In the genomic region with DNA sequence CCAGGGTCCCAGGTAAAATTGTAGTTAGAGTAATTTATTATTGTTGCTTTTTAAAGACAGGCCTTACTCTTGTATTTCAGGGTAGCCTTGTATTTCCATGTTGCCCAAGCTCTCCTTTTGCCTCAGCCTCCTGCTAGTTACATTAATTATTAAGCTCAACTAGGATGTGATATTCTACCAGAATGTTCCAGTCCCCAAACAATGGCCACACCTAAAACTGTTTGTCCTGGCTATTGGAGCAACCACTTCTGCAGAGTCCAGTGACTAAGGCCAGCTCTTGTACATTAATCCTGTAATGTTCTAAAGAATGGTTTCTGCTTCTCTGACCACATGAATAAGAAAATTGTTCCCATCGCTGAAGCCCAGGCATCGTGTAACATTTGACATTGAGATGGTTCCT, we compare ENCODE assay signal across 25 mouse cellular contexts. TPM values are rescaled to one million over a fixed set of nuclear protein-coding genes. Genes with fewer than 3 reads are reported as not detected.
DNase-seq lines count a peak whose midpoint lies in the region; ATAC-seq and TF ChIP-seq lines count a peak whose summit lies in the region.
"Had no signal": no experiment of that assay in that cellular context is flagged by ENCODE, and none has a peak within 500 bp of the region (broad histone marks: within the 10 kb centered on the region; RNA-seq: fewer than 3 reads in every experiment).

No protein-coding gene starts in this region.

- H3K9ac ChIP-seq in kidney, embryonic 15.5 days = no peak overlapping the region
- H3K9ac ChIP-seq in liver, adult 2 months (ENCODE audit: low read depth, low read length) = no peak overlapping the region
- H3K9ac ChIP-seq in stomach, postnatal 0 days (ENCODE audit: low read length) = no peak overlapping the region
- H3K9ac ChIP-seq: forebrain, embryonic 13.5 days; heart, embryonic 13.5 days; hindbrain, embryonic 14.5 days had no signal

- no peaks in the 10 kb centered on the region for H3K79me2 ChIP-seq in liver, adult 2 months (ENCODE audit: control insufficient read depth, insufficient read depth, low read length)

- TF ChIP-seq CTCF in liver, adult 2 months (IDR thresholded peaks at IDR 0.05; ENCODE audit: low read depth, low read length) = no peak
- no peak for TF ChIP-seq CTCF in cortical plate, adult 2 months (IDR thresholded peaks at IDR 0.05; ENCODE audit: extremely low read depth, insufficient read depth, low read length)
- no peak for TF ChIP-seq CTCF in stomach, postnatal 0 days (IDR thresholded peaks at IDR 0.05; ENCODE audit: low read depth)

- H3K36me3 ChIP-seq in kidney, embryonic 15.5 days = peaks cover 84% of the 10 kb centered on the region
- H3K36me3 ChIP-seq in liver, adult 2 months (ENCODE audit: control insufficient read depth, insufficient read depth, low read length) = peaks cover 34% of the 10 kb centered on the region
- H3K36me3 ChIP-seq in stomach, postnatal 0 days (ENCODE audit: control insufficient read depth, insufficient read depth, low read length) = peaks cover 5% of the 10 kb centered on the region

- no peaks in the 10 kb centered on the region for H3K9me3 ChIP-seq in kidney, embryonic 15.5 days (replicated peaks)
- no peaks in the 10 kb centered on the region for H3K9me3 ChIP-seq in stomach, postnatal 0 days (ENCODE audit: control insufficient read depth, low read length)
- H3K9me3 ChIP-seq: forebrain, embryonic 10.5 days; forebrain, embryonic 13.5 days; heart, embryonic 10.5 days; heart, embryonic 13.5 days had no signal

- no peaks in the 10 kb centered on the region for H3K4me1 ChIP-seq in kidney, embryonic 15.5 days
- H3K4me1 ChIP-seq in liver, adult 2 months (ENCODE audit: control insufficient read depth, insufficient read depth, low read length) = peaks cover 13% of the 10 kb centered on the region
- peaks cover 6% of the 10 kb centered on the region; the same call in 1 of the 2 replicates for H3K4me1 ChIP-seq in cortical plate, adult 2 months (ENCODE audit: control insufficient read depth, insufficient read depth, low read length)
- no peaks in the 10 kb centered on the region for H3K4me1 ChIP-seq in stomach, postnatal 0 days (replicated peaks; ENCODE audit: control insufficient read depth, insufficient read depth)
- H3K4me1 ChIP-seq: forebrain, embryonic 10.5 days; forebrain, embryonic 13.5 days; heart, embryonic 10.5 days; heart, embryonic 13.5 days had no signal

- DNase-seq in kidney, adult 8-10 months = no peak
- peak; percentile 82 for DNase-seq in liver, adult 2 months (ENCODE audit: extremely low read depth, low read depth, low spot score)
- no peak for DNase-seq in liver
- no peak for DNase-seq in stomach, postnatal 0 days (ENCODE audit: low spot score)
- DNase-seq: adrenal gland, adult 8-10 months; adrenal gland, postnatal 25 days; cerebellum, adult 11-12 months; cerebellum, adult 8-10 months; cerebellum, postnatal 10 days; cerebellum, postnatal 36 days; gastrocnemius, postnatal 10 days; gastrocnemius, postnatal 36 days; heart, adult 2 months; heart, postnatal 14 days; heart, postnatal 4 days had no signal

- TF ChIP-seq EP300 in stomach, postnatal 0 days (optimal IDR thresholded peaks at IDR 0.05) = no peak

- WGBS in kidney, embryonic 15.5 days = 86% methylated on average over 2 of the region's 2 CpGs
- 91% methylated on average over 2 of the region's 2 CpGs for WGBS in liver, adult 2 months
- WGBS in stomach, postnatal 0 days = 91% methylated on average over 2 of the region's 2 CpGs

- H3K4me3 ChIP-seq in kidney, embryonic 15.5 days (replicated peaks) = no peak overlapping the region
- H3K4me3 ChIP-seq in liver, adult 2 months (ENCODE audit: insufficient read depth, low read depth, low read length) = no peak overlapping the region
- no peak overlapping the region for H3K4me3 ChIP-seq in cortical plate, adult 2 months (ENCODE audit: insufficient read depth, low read length)
- H3K4me3 ChIP-seq in stomach, postnatal 0 days (ENCODE audit: low read depth, low read length) = no peak overlapping the region
- H3K4me3 ChIP-seq: forebrain, embryonic 10.5 days; forebrain, embryonic 13.5 days; heart, adult 2 months; heart, embryonic 10.5 days; heart, embryonic 13.5 days had no signal

- ATAC-seq in kidney, embryonic 15.5 days (replicated peaks; ENCODE audit: low FRiP score) = no peak
- peak; percentile 75; the same call in 1 of the 2 replicates for ATAC-seq in stomach, postnatal 0 days (ENCODE audit: low FRiP score, low TSS enrichment)
- ATAC-seq: activated CD4-positive, CD25-positive, alpha-beta regulatory T cell, adult 4 months; forebrain, embryonic 13.5 days; forebrain, embryonic 16.5 days had no signal

- no peaks in the 10 kb centered on the region for H3K27me3 ChIP-seq in kidney, embryonic 15.5 days
- H3K27me3 ChIP-seq in liver, adult 2 months (ENCODE audit: control insufficient read depth, insufficient read depth, low read length) = no peaks in the 10 kb centered on the region
- no peaks in the 10 kb centered on the region for H3K27me3 ChIP-seq in stomach, postnatal 0 days (ENCODE audit: control insufficient read depth, insufficient read depth, low read length)
- H3K27me3 ChIP-seq: forebrain, embryonic 13.5 days; heart, embryonic 13.5 days had no signal

- H3K4me2 ChIP-seq in kidney, embryonic 15.5 days = no peak overlapping the region
- no peak overlapping the region for H3K4me2 ChIP-seq in stomach, postnatal 0 days (replicated peaks; ENCODE audit: low read depth)
- H3K4me2 ChIP-seq: forebrain, embryonic 13.5 days; heart, embryonic 13.5 days; hindbrain, embryonic 14.5 days had no signal

- H3K27ac ChIP-seq in kidney, embryonic 15.5 days = peak overlapping the region; percentile 45; the same call in 1 of the 2 replicates
- H3K27ac ChIP-seq in liver, adult 2 months (replicated peaks; ENCODE audit: insufficient read depth, low read depth, low read length) = peak overlapping the region; percentile 47
- 0 out of 2 replicates have a peak overlapping the region, but pooled peaks have one; percentile 67 for H3K27ac ChIP-seq in cortical plate, adult 2 months (ENCODE audit: insufficient read depth, low read length)
- peak overlapping the region; percentile 58 for H3K27ac ChIP-seq in stomach, postnatal 0 days (replicated peaks)
- H3K27ac ChIP-seq: forebrain, embryonic 10.5 days; forebrain, embryonic 13.5 days; heart, adult 2 months; heart, embryonic 10.5 days; heart, embryonic 13.5 days; hindbrain, embryonic 14.5 days had no signal

- no peak for TF ChIP-seq POLR2A in liver, adult 2 months (IDR thresholded peaks at IDR 0.05; ENCODE audit: extremely low read depth, insufficient read depth, low read length)
- TF ChIP-seq POLR2A in cortical plate, adult 2 months (IDR thresholded peaks at IDR 0.05; ENCODE audit: extremely low read depth, insufficient read depth, low read length) = no peak

RNA-seq across cellular contexts. Expression of a gene that starts 20.7 kb away (rescaled TPM):
- 3.8 and 3.9 TPM in 2 replicates for polyA plus RNA-seq in kidney, embryonic 15.5 days (2015; fragmentation: Nextera tagmentation; extraction: Ambion mirVana)
- total RNA-seq in liver, adult 2 months (2014; rRNA removed) = 4.0 TPM in 2 replicates
- polyA plus RNA-seq in liver, adult 2 months (2012; rRNA removed) = 3.1 and 3.7 TPM in 2 replicates
- 47.9 and 49.7 TPM in 2 replicates for polyA plus RNA-seq in cortical plate, adult 2 months (2012; rRNA removed)
- polyA plus RNA-seq in stomach, postnatal 0 days (2015; fragmentation: Nextera tagmentation; extraction: Ambion mirVana) = 1.3 and 1.7 TPM in 2 replicates

RNA-seq across cellular contexts. Expression of a gene that starts 31.1 kb away (rescaled TPM):
- polyA plus RNA-seq in kidney, embryonic 15.5 days (2015; fragmentation: Nextera tagmentation; extraction: Ambion mirVana) = 0.10 and 0.53 TPM in 2 replicates
- total RNA-seq in liver, adult 2 months (2014; rRNA removed) = not detected in 2 replicates
- polyA plus RNA-seq in liver, adult 2 months (2012; rRNA removed) = 0.01 TPM in 1 of 2 replicates, not detected in the other
- 0.15 and 0.21 TPM in 2 replicates for polyA plus RNA-seq in cortical plate, adult 2 months (2012; rRNA removed)
- polyA plus RNA-seq in stomach, postnatal 0 days (2015; fragmentation: Nextera tagmentation; extraction: Ambion mirVana) = 0.17 and 0.23 TPM in 2 replicates
- polyA plus RNA-seq: heart, adult 2 months; hindbrain, embryonic 11.5 days had no signal

RNA-seq across cellular contexts. Expression of a gene that starts 32.3 kb away (rescaled TPM):
- polyA plus RNA-seq in kidney, embryonic 15.5 days (2015; fragmentation: Nextera tagmentation; extraction: Ambion mirVana) = 4.6 and 5.9 TPM in 2 replicates
- total RNA-seq in liver, adult 2 months (2014; rRNA removed) = 2.8 and 4.5 TPM in 2 replicates
- polyA plus RNA-seq in liver, adult 2 months (2012; rRNA removed) = 11.3 and 13.6 TPM in 2 replicates
- 70.2 and 71.5 TPM in 2 replicates for polyA plus RNA-seq in cortical plate, adult 2 months (2012; rRNA removed)
- 4.3 and 4.6 TPM in 2 replicates for polyA plus RNA-seq in stomach, postnatal 0 days (2015; fragmentation: Nextera tagmentation; extraction: Ambion mirVana)
- polyA plus RNA-seq: activated CD4-positive, CD25-positive, alpha-beta regulatory T cell, adult 4 months had no signal
